Mouse (Mus musculus) heart, adult 18-20 months (tissue): ENCODE data around the gene 2010315B03Rik. TPM values are rescaled to one million over a fixed set of nuclear protein-coding genes. Genes with fewer than 3 reads are reported as not detected.

Experiments
- total RNA-seq, 2 experiments: library from RNA; stranded (reverse); gene quantifications; 2 replicates each; pipeline ENCODE4 v1.2.3; 2021

2010315B03Rik gene
- total RNA-seq, 2 experiments from 2014 or later = 8.8 to 9.8 TPM

Other genes starting within 250 kb of the 2010315B03Rik start
- under 1 TPM; 0.33 to 0.42 TPM for gene Ccr2, start 210.7 kb downstream of the 2010315B03Rik start, total RNA-seq
- 1 to 10 TPM in 1 of 2 experiments, under 1 TPM in 1; 0.80 to 1.1 TPM for gene Ccr5, start 191.2 kb downstream of the 2010315B03Rik start, total RNA-seq
- 10 to 100 TPM; 93.9 to 96.1 TPM for gene Ppp2r3d, start 164.2 kb upstream of the 2010315B03Rik start, total RNA-seq
- gene Gm21836, start 181.1 kb upstream of the 2010315B03Rik start, total RNA-seq = not detected